Mouse (Mus musculus) liver, adult (tissue): ENCODE measurements around the gene Tmtc1.

Experiments used
- GATA4 ChIP-seq: IDR thresholded peaks from 2 replicates; pipeline ENCODE4 v1.6.1; 2014; ENCODE audit warnings: mild to moderate bottlenecking, low read length; ENCODE audit not compliant: insufficient replicate concordance

Tmtc1 gene

GRCm38 (mm10) chr6:148318736-148319135 lies 125.5 kb downstream of the Tmtc1 start:
- TF ChIP-seq GATA4, result no peak

DNA sequence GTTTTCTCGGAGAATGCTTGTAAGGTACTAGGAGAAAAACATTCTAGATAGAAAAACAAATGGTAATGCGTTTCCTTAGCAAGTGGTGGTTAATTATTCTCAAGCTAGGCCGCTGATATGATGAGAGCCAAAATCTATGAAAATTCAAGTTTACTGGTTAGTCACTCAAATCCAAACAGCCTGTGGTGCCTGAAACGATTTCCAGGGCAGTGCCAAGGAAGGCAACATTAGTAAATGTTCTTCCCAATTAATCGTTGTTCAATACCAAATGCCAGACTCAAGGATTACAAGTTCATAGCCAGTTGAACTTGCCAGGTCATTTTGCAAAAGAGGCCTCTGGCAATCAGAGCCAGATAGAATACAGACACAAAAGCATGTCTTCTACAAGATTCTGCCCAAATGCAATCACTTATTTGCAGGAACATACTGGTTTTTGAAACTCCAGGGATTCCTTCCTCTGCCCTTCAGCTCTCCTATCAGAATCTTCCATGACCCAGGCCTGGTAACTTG lies 128.6 kb downstream of the Tmtc1 start:
- no peak for TF ChIP-seq GATA4

GRCm38 (mm10) chr6:148315106-148315505 lies 129.1 kb downstream of the Tmtc1 start:
- TF ChIP-seq GATA4, result no peak

GRCm38 (mm10) chr6:148310981-148311380 lies 133.2 kb downstream of the Tmtc1 start:
- TF ChIP-seq GATA4, result no peak

DNA sequence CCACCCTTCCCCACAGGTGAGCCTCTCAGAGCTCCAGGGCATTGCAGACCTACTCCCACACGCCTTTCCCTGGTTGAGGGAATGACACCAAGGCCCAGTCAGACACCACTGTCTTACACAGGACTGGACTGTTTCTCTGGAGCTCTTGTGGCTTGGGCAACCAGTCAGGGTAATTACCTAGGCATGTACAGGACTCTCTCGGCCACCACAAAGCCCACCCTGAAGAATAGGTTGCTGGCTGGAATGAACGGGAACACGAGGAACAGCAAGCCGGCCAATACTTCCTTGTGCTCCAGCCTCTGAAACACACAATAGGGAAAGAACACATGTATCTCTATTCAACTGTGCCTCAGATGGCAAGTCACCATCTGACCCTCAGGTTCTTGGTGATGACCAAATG lies 138.4 kb downstream of the Tmtc1 start:
- TF ChIP-seq GATA4, result no peak

- no peak for TF ChIP-seq GATA4
Measured at GRCm38 (mm10) chr6:148305191-148305590, 139.0 kb downstream of the Tmtc1 start.

DNA sequence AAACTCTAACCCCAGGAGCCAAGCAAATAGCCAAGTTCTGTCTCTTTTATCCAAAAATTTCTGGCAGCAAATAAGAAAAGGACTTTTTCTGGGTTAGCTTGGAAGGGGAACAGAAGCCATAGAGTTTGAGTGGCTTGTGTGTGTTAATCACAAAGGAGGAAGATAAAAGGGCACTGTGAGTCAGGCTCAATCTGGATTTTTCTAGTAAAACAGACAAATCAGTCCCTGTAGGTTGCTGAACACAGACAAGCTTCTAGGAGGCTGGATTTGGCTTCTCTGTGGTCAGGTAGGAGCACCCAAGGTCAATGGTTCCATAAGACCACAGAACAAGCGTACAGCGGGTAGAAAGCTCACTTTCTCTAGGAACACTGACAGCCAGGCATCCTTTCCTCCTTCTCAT lies 141.9 kb downstream of the Tmtc1 start:
- no peak for TF ChIP-seq GATA4

DNA sequence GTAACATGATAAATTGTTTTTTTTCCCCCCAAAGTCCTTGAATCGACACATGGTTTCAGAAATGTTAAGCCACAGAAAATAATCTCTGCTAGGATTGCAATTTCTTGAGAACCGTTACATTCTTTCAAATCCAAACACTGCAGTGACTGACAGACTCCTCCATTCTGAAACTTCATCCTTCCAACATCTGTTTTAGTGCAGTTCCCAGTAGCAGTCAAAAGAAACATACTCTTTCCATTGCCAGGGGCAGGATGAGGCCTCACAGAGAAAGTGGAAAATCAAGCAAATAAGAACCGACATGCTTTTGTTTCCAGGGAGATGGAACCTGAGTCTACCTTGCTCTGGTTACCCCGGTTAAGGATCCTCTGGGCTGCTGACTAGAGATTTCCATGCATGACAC lies 147.1 kb downstream of the Tmtc1 start:
- TF ChIP-seq GATA4, result no peak

DNA sequence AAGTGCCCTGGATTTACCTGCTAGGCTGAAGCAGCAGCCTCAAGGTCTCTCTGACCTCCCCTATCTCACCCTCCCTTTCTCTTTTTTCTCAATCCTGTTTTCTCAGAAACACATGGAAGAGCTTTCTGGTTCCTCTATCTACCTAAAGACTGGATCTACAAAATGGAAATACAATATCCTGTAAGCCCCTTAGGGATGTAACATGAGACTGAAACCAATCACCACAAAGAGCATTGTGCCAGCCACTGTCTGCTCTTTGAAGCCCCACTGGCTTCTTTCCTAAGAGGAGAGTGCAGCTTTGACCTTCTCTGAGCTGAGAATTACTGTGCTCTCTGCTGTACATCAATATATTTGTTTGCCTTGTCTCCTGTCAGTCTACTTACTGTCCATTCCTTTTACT lies 147.8 kb downstream of the Tmtc1 start:
- TF ChIP-seq GATA4, result no peak

DNA sequence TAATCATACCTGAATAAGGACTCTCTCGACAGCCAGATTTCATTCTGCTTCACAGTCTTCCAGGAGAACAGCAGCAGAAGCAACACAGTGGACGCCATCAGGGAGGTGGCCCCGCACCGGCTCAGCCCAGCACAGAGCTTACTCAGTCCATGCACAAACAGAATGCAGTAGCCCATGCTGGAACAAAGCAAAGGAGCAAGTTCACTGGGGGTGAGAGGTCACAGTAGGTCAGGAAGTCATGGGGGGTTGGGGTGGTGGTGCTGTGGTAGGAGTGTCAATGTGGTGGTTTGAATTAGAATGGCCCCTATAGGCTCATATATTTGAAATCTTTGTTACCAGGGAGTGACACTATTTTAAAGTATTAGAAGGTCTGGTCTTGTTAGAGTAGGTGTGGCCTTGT lies 149.7 kb downstream of the Tmtc1 start:
- no peak for TF ChIP-seq GATA4

DNA sequence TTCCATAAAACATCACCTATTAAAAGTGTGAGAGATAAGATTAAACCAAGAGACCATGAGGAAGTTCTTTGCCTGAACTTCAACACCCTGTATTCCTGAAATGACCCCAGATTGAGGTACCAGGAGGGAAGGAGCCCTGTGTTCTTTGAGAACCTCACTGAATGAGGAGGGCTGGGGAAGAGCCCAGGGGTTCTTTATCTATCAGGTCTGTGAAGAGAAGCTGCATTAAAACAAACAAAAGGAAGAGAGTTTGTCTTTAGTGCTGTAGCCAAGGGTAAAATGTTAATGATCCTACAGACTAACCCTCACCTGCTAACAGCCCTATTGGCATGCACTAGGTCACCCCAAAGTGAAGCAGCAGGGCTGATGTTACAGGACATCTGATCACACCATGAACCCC lies 153.3 kb downstream of the Tmtc1 start:
- no peak for TF ChIP-seq GATA4

- TF ChIP-seq GATA4, result no peak
Measured at GRCm38 (mm10) chr6:148283224-148283881, 160.8 kb downstream of the Tmtc1 start.

- TF ChIP-seq GATA4, result no peak
Measured at GRCm38 (mm10) chr6:148279240-148279639, 164.9 kb downstream of the Tmtc1 start.

DNA sequence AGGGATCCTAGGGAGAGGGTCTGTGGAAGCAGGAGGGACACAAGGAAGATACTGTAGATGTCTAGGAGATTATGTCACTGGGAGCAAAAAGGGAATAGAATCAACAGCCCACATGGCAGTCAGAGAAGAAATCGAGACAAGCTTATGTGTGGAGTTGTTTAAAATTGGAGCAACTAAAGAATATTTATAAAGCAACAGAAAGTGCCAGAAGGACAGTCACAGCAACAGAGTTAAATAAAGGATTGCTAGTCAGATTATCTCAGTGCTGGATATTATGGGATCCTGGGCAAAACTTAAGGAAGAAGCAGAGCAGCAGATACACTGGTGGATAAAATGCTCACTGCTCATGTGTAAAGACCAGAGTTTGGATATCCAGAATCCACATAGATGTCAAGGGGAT lies 167.8 kb downstream of the Tmtc1 start:
- TF ChIP-seq GATA4, result no peak

DNA sequence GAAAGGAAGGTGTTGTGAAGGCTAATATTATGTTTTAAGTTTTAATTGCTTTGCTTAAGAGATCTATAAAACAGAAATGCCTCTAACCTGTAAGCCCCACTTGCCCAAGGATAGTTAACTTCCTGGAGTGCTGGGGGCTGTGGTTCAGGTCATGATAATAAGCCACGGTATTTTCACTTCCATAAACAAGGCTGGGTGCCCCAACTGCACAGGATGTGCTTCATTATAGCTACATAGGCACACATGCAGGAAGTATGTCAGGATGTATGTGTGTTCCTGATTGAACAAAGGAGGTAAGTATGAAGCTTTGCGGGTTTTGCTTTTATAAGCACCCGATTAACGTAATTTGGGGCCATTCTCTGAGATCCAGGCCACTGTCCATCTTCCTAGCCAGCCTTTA lies 169.1 kb downstream of the Tmtc1 start:
- TF ChIP-seq GATA4, result no peak

DNA sequence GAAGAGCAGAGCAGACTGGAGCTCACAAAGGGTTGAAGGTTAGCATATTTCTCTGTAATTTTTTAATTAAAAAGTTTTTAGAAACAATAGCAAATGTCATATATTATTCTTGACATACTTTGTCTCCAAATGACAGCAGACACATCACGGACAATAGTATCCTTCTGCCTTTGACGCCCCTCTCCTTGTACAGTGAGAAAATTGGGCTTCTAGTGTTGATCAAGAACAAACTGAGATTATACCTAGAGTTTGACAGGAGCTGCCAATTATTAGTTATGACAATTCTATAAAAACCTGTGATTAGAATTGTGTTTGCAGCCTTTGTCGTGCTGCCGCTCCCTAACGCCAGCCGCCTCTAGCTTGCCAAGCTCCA lies 183.5 kb downstream of the Tmtc1 start:
- no peak for TF ChIP-seq GATA4

- no peak for TF ChIP-seq GATA4
Measured at GRCm38 (mm10) chr6:148259979-148260728, 184.0 kb downstream of the Tmtc1 start.

- TF ChIP-seq GATA4, result no peak
Measured at GRCm38 (mm10) chr6:148259074-148259473, 185.1 kb downstream of the Tmtc1 start.
